Mouse (Mus musculus) erythroblast, adult 5-6 weeks (primary cell): ENCODE measurements around the gene Col6a6. TPM values are rescaled to one million over a fixed set of nuclear protein-coding genes. Genes with fewer than 3 reads are reported as not detected.

ENCODE experiments used
- ATAC-seq: replicated peaks from 2 replicates; pipeline ENCODE4 v1.8.0; 2016; ENCODE audit warnings: moderate number of reproducible peaks, mild to moderate bottlenecking, moderate TSS enrichment, inconsistent platforms; ENCODE audit not compliant: poor library complexity, low FRiP score, severe bottlenecking
- total RNA-seq, 2 experiments: library from RNA; stranded (forward) in 1 of 2; stranded (reverse) in 1 of 2; fragments of 150-400 nt in 1 of 2; fragments of 200-764, 138-1000 nt in 1 of 2; gene quantifications; 2 replicates each; pipeline versions ENCODE4 v1.2.3 to v1.2.4; 2015 to 2017; ENCODE audit warnings: low replicate concordance in 2 of 2

The Col6a6 gene
- total RNA-seq, 2 experiments from 2014 or later: not detected

DNA sequence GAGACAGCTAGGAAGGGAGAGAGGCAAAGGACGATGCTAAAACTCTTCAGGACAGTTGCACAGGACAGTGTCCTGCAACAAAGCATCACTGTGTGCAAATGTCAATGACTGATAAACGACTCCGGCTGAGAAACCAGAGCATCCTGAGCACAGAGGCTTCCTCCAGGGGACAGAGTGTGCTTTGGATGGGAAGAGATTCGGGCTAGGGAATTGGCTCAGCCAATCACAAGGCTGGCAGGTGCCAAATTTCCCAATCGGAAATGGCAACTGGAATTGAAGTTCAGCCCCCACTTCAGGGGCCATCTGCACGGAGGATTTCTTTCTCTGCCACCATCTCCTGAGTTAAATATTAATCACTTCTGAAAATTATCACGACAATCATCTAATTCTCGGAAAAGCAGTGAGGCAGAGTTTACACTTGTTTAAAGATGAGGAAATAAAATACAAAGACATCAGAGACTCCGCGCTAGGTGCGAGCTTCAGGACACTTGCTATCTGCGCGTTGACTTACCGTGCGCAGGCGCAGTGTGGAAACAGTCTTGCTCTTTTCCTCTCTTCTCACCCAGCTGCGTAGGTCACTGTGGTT lies 18.9 kb downstream of the Col6a6 start:
- ATAC-seq: no peak

DNA sequence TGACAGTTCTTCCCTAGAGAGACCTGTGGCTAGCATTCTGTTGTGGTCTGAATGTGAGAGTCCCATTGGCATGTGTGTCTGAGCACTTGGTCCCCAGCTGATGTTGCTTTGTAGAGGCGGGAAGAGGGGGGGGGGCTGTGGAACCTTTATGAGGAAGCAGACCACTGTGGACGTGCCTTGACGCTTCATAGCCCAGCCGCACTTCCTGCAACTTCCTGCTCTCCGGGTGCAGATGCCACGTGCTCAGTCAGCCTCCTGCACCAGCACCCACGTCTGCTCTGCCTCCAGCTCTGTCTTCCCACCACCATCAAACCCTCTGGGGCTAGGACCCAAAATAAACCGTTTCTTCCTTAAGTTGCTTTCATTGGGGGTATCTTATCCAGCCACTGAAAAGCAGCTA lies 24.5 kb downstream of the Col6a6 start:
- ATAC-seq: no peak

DNA sequence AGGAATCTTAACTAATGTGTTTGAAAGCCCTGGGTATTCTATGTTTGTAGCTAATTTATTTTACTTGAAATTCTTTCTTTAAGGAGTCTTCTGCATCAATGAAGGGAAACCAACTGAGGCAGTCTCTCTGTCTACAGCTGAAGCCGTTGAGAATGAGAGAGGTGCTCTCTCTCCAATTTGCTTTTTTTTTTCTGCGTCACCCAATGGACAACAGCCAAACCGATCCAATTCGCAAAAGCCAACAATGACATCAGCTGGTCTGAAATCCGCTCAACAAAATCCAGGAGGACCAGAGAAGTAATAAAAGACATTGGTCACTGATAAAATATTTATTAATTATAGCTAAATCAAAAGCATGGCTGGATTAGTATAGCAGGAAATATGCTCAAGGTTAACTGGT lies 26.5 kb downstream of the Col6a6 start:
- ATAC-seq: no peak

DNA sequence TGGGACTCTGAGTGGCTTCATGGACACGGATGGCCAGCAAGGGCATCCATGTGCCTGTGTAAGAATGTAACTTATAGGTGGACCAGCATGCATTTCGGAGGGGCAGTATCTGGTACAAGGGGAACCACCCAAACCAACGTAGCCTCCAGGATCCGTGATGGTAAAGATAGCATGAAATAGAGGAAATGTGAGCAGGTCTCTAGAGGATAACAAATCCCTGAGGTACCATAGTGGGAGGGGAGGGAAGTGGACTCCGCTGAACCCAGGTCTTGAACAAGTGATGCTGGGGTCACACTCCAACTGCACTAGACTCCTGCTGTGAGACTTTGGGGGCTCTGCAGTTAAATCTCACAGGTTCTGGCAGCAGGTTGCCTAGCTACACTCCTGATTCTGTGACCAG lies 27.7 kb downstream of the Col6a6 start:
- no peak for ATAC-seq

DNA sequence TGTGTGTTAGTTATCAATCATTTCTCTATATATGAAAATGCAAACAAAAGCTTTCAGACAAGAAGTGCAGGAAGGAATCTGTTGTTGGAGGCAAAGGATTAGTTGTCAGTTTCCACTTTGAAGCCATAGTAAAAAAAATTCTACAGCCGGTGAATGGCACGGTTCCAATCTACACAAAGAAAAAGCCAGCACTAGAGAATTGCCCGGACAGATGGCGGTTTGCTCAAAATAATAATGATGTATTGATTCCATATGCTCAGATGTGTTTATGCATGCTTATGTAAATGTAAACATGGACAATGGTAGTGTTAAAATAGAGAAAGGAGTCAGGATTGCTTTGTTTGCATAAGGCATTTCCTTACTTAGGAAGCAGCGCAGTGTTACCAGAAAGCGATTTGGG lies 31.8 kb downstream of the Col6a6 start:
- no peak for ATAC-seq

DNA sequence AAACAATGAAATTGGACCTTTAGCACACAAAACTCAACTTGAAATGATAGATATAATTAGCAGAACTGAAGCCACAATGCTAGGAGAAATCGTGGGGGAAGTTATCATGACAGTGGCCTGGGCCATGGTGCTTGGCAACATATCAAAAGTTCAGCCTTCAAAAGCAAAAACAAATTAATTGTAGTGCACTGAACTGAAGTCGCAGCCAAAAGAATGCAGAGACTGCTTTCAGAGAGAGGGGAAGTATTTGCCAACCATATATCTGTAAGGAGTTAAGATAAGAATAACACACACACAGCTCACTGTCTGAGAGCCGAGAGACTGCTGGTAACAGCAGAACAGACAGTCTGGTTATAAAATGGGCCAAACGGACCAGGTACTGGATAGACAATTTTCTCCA lies 33.0 kb downstream of the Col6a6 start:
- ATAC-seq: no peak

DNA sequence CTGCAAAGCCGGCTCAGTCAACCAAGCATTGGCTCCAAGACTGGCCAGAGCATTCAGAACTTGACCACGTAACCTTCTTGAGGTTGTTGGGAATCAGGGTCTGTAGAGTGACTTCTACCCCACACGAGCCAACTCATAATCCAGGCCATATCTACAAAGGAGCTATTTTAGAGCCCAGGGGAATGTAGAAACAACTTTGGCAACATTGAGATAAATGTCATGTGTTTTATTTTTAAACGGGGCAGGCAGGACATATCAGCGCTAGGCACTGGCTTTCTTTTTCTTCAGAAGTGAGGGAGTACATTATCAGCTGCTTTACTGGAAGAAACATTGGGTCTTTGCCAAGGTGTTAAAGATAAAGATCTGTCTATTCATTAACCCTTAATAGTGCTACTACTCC lies 36.1 kb downstream of the Col6a6 start:
- ATAC-seq: no peak

DNA sequence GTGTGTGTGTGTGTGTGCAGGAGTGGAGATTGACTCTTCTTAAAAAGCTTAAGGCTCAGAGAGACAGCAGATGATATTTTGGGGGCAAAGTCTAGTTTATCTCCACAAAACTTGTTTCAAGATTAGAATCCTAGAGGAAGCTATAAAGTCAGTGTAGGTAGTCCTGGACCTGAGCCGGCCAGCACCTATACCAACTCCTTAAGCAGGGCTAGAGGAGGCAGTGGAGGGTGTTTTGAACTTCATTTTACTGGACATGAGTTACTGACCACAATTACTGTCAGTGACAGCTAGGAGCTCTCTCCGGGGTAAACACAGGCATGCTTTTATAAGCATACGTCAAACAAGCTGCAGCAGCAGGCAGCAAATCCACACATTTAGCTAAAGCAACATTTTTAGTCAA lies 39.8 kb downstream of the Col6a6 start:
- no peak for ATAC-seq

DNA sequence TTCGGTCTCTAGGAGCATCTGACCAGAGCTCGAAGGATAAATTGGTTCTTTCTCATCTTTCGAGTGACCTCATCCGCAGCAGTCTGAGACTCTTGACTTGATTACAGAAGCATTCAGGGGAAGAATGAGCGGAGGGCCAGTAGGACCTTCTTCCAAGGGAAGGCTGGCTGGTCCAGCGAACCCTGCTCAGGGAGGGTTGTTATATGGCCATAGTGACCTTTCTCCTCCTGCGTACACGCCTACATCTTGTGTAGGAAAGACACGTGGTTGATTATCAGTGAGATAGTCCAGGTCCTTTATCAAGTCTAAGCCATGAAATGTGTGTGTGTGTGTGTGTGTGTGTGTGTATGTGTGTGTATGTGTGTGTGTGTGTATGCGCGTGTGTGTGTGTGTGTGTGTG lies 40.2 kb downstream of the Col6a6 start:
- no peak for ATAC-seq

DNA sequence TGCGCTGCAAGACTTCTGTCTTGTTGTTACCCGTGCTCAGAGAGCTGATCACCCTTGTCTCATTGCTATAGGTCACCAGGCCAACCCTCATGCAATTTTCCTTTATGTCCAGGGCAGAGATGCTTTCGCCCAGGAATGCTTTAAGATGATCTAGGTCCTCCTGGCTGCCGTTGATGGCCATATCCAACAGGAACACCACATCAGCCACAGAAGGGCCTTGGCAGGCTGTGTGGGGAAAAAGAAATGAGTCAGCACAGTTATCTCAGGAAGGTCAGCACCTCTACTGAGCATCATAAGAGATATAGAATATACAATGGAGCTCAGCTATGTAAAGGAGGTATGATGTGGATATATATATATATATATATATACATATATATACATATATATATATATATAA lies 43.9 kb downstream of the Col6a6 start:
- no peak for ATAC-seq

DNA sequence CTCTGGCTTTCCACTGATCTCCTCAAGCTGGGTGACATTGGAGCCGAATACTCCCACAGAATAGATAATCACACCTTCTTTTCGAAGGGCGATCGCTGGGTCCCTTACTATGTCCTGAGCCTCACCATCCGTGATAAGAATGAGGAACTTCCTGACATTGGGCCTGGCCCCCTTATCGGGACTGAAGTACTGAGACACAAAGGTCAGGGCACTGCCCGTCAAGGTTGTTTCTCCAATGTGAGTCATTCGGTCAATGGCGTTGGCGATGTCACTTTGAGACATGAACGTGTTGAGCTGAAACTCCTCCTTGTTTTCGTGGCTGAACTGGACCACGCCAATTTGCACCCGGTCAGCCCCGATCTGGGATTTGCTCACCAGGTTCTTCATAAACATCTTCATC lies 47.3 kb downstream of the Col6a6 start:
- ATAC-seq: no peak

DNA sequence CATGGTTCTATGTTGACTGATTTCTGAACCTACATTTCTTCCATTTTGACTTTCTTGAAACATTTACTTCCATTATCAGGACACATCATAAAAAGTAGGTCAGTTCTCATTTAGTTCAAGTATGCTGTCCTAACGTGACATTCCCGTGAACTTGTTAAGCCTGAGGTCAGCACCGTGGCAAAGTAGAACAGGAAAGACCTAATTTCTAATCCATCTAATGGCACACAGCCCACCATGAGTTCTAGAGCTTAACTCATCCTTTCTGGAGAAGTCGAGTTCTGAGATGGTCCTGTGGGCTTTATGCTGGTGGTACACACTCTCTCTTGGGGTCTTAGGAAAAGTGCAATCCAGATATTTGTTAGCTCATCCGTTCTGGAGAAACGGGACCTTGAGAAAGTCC lies 49.2 kb downstream of the Col6a6 start:
- no peak for ATAC-seq

DNA sequence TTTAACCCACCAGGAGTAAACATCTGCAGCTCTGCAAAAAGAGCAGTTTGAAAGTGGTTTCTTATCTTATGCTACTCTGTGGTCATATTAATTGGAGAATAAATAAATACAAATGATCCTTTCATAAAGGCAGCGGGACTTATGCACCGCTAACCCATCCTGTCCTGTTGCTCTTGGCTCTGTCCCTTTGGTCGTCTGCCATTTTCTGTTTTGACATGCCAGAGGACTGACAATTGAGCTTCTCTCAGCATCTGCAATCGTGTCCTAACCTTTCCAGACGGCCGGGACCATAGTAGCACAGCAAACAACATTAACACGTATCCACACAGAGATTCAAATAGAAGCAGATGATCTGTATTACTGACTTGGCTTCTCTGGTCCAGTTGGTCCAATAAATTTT lies 53.1 kb downstream of the Col6a6 start:
- ATAC-seq: no peak

DNA sequence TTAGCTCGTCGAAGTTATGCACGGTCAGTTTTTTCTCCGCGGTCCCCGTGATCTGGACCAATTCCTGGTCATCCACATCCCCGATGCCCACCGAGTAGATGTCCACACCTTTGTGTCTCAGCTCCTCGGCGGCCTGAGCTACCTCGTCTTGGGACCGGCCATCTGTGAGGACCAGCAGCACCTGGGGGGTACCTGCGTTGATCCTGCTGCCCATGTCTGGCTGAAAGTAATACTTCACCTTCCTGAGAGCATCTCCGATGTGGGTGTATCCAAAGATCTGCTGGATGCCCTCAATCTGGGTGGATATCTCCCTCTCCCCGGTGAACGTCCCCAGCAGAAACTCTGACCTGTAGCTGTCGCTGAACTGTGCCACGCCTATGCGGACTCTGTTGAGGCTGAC lies 53.6 kb downstream of the Col6a6 start:
- no peak for ATAC-seq

DNA sequence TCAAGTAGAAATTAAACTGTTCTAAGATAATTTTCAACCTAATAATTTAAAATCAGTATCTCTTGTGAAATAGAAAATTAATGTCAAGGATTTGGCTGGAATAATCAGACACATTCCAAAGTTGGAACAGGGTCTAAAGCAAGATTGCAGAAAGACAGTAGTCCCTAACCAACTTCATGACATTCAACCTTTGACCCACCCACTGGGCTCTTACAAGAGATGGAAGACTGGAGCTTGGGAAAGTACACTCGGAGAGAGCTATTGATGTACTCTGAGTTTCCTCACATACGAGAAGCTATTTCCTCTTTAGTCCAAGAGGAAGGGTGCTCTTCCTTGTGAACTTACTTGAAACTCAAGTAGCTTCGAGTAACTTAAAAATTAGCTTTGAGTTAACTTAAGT lies 56.6 kb downstream of the Col6a6 start:
- no peak for ATAC-seq

DNA sequence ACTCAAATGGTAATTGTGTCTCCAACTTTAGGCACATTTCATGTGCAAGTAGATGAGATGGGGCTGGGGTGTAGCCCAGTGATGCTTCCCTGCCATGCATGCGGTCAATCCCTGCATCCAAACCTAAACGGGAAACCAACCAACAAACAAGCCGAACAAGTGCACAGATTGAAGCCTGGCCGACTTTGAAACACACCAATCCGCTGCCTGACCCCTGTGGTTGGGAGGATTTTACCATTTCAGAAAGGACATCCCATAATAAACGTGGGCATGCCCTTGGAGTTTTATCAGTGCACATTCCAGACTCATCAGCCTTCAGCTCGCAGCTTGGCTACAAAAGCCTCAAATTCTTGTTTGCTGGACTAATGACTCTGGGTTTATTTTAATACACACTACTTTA lies 57.3 kb downstream of the Col6a6 start:
- no peak for ATAC-seq

DNA sequence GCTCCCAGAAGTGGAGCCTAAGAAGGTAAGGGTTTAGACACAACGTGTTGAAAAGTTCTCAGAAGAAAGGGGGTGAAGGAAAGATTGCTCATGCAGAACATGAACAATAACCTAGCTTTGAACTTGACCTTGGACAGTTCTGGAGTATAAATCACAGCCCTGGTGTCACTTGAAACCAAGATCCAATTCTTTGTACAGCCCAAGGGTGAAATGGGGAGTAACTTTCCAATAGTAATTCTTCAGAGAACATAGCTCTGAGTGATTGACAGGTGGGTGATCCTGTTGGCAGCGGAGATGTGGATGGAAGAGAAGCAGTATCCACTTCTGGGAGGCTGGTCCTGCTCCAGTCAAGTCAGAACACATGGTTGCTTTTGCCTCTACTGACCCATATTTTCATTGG lies 62.1 kb downstream of the Col6a6 start:
- no peak for ATAC-seq

DNA sequence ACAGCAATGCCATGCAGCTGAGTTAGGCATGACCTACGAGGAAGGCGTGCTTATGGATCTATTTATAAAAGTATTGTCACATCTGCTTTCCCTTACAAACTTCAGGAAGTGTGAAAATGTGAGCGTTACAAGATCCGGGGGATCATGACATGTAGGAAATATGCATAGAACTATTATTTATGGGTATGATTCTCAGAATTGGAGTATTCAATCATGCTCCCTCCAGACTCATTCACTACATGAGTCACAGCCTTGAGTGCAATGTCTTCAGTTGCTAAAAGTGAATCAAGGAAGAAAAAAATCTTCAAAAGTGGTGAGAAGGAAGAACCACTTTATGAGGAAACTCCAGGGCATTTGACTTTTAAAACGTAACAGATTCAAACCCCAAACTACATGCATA lies 63.3 kb downstream of the Col6a6 start:
- no peak for ATAC-seq

DNA sequence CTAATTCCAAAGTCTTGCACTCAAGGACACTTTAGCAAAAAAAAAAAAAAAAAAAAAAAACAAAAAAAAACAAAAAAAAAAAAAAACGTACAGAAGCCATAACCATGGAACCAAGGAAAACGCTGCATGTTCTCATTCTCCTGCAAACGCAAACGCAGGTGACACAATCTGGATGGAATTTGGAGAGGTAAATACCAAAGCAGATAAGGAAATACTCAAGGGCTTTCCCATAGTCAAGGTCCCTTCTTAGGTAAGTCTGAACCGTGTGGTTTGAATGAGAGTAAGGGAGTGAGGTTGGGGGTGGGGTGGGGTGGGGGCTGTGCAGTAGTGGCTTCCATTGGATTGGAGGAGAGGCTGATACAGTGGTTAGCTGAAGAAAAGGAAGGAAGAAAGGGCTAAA lies 63.8 kb downstream of the Col6a6 start:
- ATAC-seq: no peak

DNA sequence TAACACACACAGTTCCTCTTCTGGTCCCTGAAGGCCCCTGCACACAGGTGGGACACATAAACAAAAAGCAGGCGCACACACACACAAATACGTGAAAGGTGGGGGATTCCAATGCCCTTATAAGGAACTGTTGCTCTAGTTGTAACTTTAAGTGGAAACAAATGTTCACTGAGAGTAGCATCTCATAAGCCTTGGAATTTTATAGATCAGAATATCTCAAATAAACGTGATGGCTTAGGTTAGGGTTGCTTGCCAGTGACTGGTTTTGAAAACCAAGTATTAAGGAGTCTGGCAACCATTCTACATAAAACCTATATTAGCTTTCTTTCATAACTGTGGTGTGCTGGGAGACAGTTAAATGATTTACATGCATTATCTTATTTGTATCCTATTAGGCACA lies 64.3 kb downstream of the Col6a6 start:
- ATAC-seq: no peak

DNA sequence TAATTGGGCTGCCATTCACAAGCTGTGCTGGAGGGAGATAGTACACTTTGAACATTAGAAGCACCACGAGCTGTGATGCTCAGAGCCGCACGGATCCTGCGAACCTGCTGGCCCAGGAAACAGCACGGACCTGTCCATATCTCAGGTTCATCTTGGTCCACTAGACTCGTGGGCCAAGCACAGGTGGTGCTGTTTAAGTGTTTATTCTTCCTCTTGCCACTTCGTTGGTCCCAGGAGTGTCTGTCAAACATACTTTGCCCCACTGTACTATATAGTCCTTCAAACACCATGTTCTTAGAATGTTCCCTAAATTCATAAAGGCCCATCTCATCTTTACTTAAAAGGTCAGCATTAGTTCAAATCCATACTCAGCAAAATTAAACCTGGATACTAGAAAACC lies 65.7 kb downstream of the Col6a6 start:
- no peak for ATAC-seq

DNA sequence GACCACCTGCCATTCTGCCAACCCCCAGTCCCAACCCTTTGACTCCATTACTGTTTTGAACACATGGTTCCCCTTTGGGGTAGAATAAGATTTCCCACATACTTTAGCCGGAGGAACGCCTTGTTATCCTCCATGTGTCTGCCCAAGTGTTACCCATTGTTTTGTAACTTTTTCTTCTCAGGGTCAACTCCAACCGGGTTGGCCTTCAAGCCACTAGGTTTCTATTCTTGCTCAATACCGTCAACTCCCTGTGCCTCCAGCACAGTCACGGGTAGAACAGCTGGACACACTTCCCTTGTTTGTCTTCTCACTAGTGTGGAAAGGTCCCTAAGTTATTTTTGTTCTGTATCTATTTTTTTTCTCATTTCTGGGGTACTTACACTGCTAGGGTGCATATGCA lies 69.1 kb downstream of the Col6a6 start:
- no peak for ATAC-seq
